Mouse (Mus musculus) forebrain, postnatal 0 days (tissue): ENCODE data around the gene Inpp5f. TPM values are rescaled to one million over a fixed set of nuclear protein-coding genes. Genes with fewer than 3 reads are reported as not detected.
"Not testable (repeated sequence)": the region's sequence is repeated elsewhere in the genome, so short reads cannot be mapped to it uniquely, and the experiment has no call there.

Experiments
- ATAC-seq: fragments of 200-750 bp; cut with Nextera tagmentation; 2 replicates; pipeline ENCODE4 v1.8.0; 2017; ENCODE audit warnings: mild to moderate bottlenecking, moderate library complexity
- DNase-seq: peaks from one replicate; pipeline ENCODE4 v3.0.0-alpha.2; 2015
- H3K27ac ChIP-seq: fragments of 300-500 bp; sonication (generic); 2 replicates; pipeline ENCODE4 v1.5.1; 2014; ENCODE audit warnings: low read depth, mild to moderate bottlenecking, antibody characterized with exemption, low read length, moderate library complexity, mixed read lengths
- H3K27me3 ChIP-seq: fragments of 300-500 bp; sonication (generic); 2 replicates; pipeline ENCODE4 v1.6.1; 2014; ENCODE audit warnings: mild to moderate bottlenecking, low read length, mixed read lengths; ENCODE audit not compliant: insufficient read depth
- H3K36me3 ChIP-seq: fragments of 300-500 bp; sonication (generic); 2 replicates; pipeline ENCODE4 v1.6.1; 2014; ENCODE audit warnings: mild to moderate bottlenecking, moderate library complexity; ENCODE audit not compliant: insufficient read depth
- H3K4me1 ChIP-seq: fragments of 300-500 bp; sonication (generic); 2 replicates; pipeline ENCODE4 v1.6.1; 2014; ENCODE audit warnings: antibody characterized with exemption; ENCODE audit not compliant: insufficient read depth
- H3K4me2 ChIP-seq: fragments of 300-500 bp; sonication (generic); 2 replicates; pipeline ENCODE4 v1.6.1; 2014; ENCODE audit warnings: low read depth, mild to moderate bottlenecking, moderate library complexity
- H3K4me3 ChIP-seq: fragments of 300-500 bp; sonication (generic); 2 replicates; pipeline ENCODE4 v1.5.1; 2014; ENCODE audit warnings: low read depth, low read length, mixed read lengths
- H3K9ac ChIP-seq: fragments of 300-500 bp; sonication (generic); 2 replicates; pipeline ENCODE4 v1.6.1; 2014; ENCODE audit warnings: mild to moderate bottlenecking
- H3K9me3 ChIP-seq: fragments of 300-500 bp; sonication (generic); 2 replicates; pipeline ENCODE4 v1.6.1; 2016; ENCODE audit warnings: low read length
- CTCF ChIP-seq: sonication (generic); IDR thresholded peaks from 2 replicates; pipeline ENCODE4 v1.5.1; 2016; ENCODE audit warnings: antibody characterized with exemption, control low read depth, low read depth
- WGBS: fragments of 180-500 bp; shearing (Covaris S2); extraction: QIAGEN DNeasy Blood & Tissue Kit; methylation state at CpG from one replicate; pipeline ENCODE4 v1.1.7; 2014; 5-methylcytosine and 5-hydroxymethylcytosine counted together
- polyA plus RNA-seq: library from polyadenylated mRNA; unstranded; fragments of >200 nt; fragmentation: Nextera tagmentation; extraction: Ambion mirVana; gene quantifications from 2 replicates; pipeline ENCODE4 v1.2.1, GENCODE M21; 2015
- total RNA-seq: library from RNA; depleted of rRNA; stranded (reverse); fragments of >200 nt; gene quantifications from 2 replicates; pipeline ENCODE4 v1.2.3, GENCODE M21; 2014

The Inpp5f gene
- total and polyA plus RNA-seq, 2 experiments from 2014 or later = 361 to 420 TPM

GRCm38 (mm10) chr7:128596274-128596673, 14.9 kb upstream of the Inpp5f start:
- Histone ChIP-seq H3K36me3 (no peaks in the 10 kb centered on the region), H3K4me3 (no peak overlapping the region), H3K9me3 (0 out of 2 replicates have a peak, but pooled peaks cover 3% of the 10 kb centered on the region), H3K27ac (no peak overlapping the region), H3K4me1 (peaks cover 16% of the 10 kb centered on the region), H3K9ac (no peak overlapping the region), H3K4me2 (no peak overlapping the region), H3K27me3 (no peaks in the 10 kb centered on the region)
- 95% methylated on average over 2 of the region's 2 CpGs for WGBS
- DNase-seq (no peak), ATAC-seq (no peak)
- no peak for TF ChIP-seq CTCF

DNA sequence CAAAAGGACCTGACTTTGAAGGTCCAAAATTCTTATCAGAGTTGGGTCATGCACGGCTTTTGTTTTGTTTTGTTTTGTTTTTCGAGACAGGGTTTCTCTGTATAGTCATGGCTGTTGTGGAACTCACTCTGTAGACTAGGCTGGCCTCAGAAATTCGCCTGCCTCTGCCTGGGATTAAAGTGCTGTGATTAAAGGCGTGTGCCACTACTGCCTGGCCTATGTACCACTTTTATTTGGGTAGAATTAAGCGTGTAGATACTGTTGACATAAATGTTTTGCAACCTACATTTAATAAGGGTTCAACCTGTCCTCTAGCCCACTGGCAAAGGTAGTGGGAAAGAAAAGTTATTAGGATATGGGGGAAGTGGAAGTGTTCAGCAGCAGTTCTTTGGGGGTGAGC, 12.1 kb upstream of the Inpp5f start:
- H3K9me3 ChIP-seq = 0 out of 2 replicates have a peak, but pooled peaks cover 3% of the 10 kb centered on the region
- H3K9ac ChIP-seq = no peak overlapping the region
- DNase-seq (no peak), ATAC-seq (no peak)
- WGBS = 82% methylated on average over 5 of the region's 5 CpGs
- H3K36me3 ChIP-seq = no peaks in the 10 kb centered on the region
- H3K4me2 ChIP-seq = no peak overlapping the region
- H3K27me3 ChIP-seq = no peaks in the 10 kb centered on the region
- H3K27ac ChIP-seq = no peak overlapping the region
- TF ChIP-seq CTCF = no peak
- H3K4me3 ChIP-seq = no peak overlapping the region
- no peaks in the 10 kb centered on the region for H3K4me1 ChIP-seq

DNA sequence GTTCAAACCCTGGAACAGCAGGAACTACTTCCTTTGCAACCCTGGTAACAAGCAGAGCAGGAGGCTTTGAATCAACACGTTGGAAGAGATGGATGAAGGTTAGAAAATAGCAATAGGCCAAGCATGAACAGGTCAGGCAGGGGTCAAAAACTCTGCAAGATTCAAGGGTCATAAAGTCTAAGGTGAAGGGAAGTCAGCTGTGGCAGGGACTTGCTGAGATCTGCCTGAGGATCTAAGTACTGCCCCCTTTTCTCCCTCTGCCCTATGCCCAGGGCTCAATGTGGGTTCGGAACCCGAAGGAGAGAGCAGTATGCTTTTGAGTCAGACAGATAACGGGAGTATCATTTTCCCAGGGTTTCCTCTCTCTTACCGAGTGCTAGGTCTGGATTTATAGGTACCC, 9.3 kb upstream of the Inpp5f start:
- no peaks in the 10 kb centered on the region for H3K27me3 ChIP-seq
- ATAC-seq (no peak), DNase-seq (no peak)
- H3K27ac ChIP-seq = no peak overlapping the region
- no peak for TF ChIP-seq CTCF
- WGBS = 79% methylated on average over 5 of the region's 5 CpGs
- no peaks in the 10 kb centered on the region for H3K36me3 ChIP-seq
- no peak overlapping the region for H3K4me2 ChIP-seq
- H3K9ac ChIP-seq = no peak overlapping the region
- no peaks in the 10 kb centered on the region for H3K9me3 ChIP-seq
- no peaks in the 10 kb centered on the region for H3K4me1 ChIP-seq
- H3K4me3 ChIP-seq = no peak overlapping the region

- H3K4me3 ChIP-seq, H3K9ac ChIP-seq, H3K36me3 ChIP-seq, H3K27ac ChIP-seq, ATAC-seq, DNase-seq, H3K4me1 ChIP-seq, H3K4me2 ChIP-seq, H3K27me3 ChIP-seq, H3K9me3 ChIP-seq: not testable (repeated sequence)
- 98% methylated on average over 6 of the region's 9 CpGs for WGBS
These were observed 1.2 kb upstream of the Inpp5f start for GRCm38 (mm10) chr7:128609936-128610335.

GRCm38 (mm10) chr7:128610490-128610889, 638 bp upstream of the Inpp5f start:
- no peak for TF ChIP-seq CTCF
- no peak for DNase-seq
- peak overlapping the region; percentile 87 for H3K4me3 ChIP-seq
- 85% methylated on average over 6 of the region's 6 CpGs for WGBS
- H3K9ac ChIP-seq = no peak overlapping the region; the same call in 1 of the 2 replicates
- H3K4me1 ChIP-seq = peaks cover 7% of the 10 kb centered on the region; the same call in 1 of the 2 replicates
- no peaks in the 10 kb centered on the region for H3K36me3 ChIP-seq
- no peaks in the 10 kb centered on the region for H3K9me3 ChIP-seq
- H3K27me3 ChIP-seq = no peaks in the 10 kb centered on the region
- peak overlapping the region; percentile 72 for H3K27ac ChIP-seq
- H3K4me2 ChIP-seq = peak overlapping the region; percentile 82
- ATAC-seq = no peak

GRCm38 (mm10) chr7:128611799-128612411, 777 bp downstream of the Inpp5f start:
- no peak for DNase-seq
- Histone ChIP-seq H3K27ac (peak overlapping the region; percentile 74), H3K27me3 (no peaks in the 10 kb centered on the region), H3K9me3 (no peaks in the 10 kb centered on the region), H3K36me3 (no peaks in the 10 kb centered on the region), H3K4me1 (peaks cover 10% of the 10 kb centered on the region; the same call in 1 of the 2 replicates), H3K4me2 (peak overlapping the region; percentile 82), H3K4me3 (peak overlapping the region; percentile 87), H3K9ac (peak overlapping the region; percentile 88)
- no peak for TF ChIP-seq CTCF
- no peak for ATAC-seq
- 17% methylated on average over 22 of the region's 22 CpGs for WGBS

- ATAC-seq = no peak
- peak overlapping the region; percentile 87 for H3K4me3 ChIP-seq
- TF ChIP-seq CTCF = no peak
- H3K36me3 ChIP-seq = no peaks in the 10 kb centered on the region
- H3K27me3 ChIP-seq = no peaks in the 10 kb centered on the region
- 85% methylated on average over 12 of the region's 12 CpGs for WGBS
- H3K27ac ChIP-seq = no peak overlapping the region
- H3K4me2 ChIP-seq = peak overlapping the region; percentile 82
- H3K9ac ChIP-seq = no peak overlapping the region; the same call in 1 of the 2 replicates
- peaks cover 10% of the 10 kb centered on the region; the same call in 1 of the 2 replicates for H3K4me1 ChIP-seq
- H3K9me3 ChIP-seq = no peaks in the 10 kb centered on the region
- no peak for DNase-seq
These were observed 1.5 kb downstream of the Inpp5f start for GRCm38 (mm10) chr7:128612521-128613181.
